Mouse (Mus musculus): Measurements from ENCODE around the gene Ppp1r3a. TPM values are rescaled to one million over a fixed set of nuclear protein-coding genes. Genes with fewer than 3 reads are reported as not detected.

Ppp1r3a gene
- total RNA-seq, 2 experiments from 2014 or later = 1.2 to 2.1 TPM

Other genes with a start within 250 kb of the Ppp1r3a start
- gene Foxp2, start 146.1 kb upstream of the Ppp1r3a start, total RNA-seq (2021) = 1 to 10 TPM; 7.4 to 9.4 TPM